Mouse (Mus musculus) CH12.LX (cell line): Measurements from ENCODE around the gene Olfml3. TPM values are rescaled to one million over a fixed set of nuclear protein-coding genes. Genes with fewer than 3 reads are reported as not detected.
A peak's percentile ranks its signal among the peaks of the same experiment; 100 is the strongest.

Experiments used
- DNase-seq: peaks from one replicate; pipeline ENCODE4 v3.0.0-alpha.2; 2013; ENCODE audit errors: extremely low read depth
- H3K27ac ChIP-seq: 2 replicates; pipeline ENCODE4 v1.5.1; 2012; ENCODE audit warnings: low read depth, mild to moderate bottlenecking, control low read depth, moderate library complexity; ENCODE audit not compliant: insufficient read depth
- H3K27me3 ChIP-seq: replicated peaks from 2 replicates; pipeline ENCODE3; 2012; ENCODE audit warnings: inconsistent platforms
- H3K36me3 ChIP-seq, 2 experiments: replicated peaks in 1 of 2; 2 replicates each; pipeline versions ENCODE3 to v1.6.1; 2012; ENCODE audit warnings: inconsistent platforms in 1 of 2, low read length in 1 of 2, mild to moderate bottlenecking in 1 of 2, mixed read lengths in 1 of 2, moderate library complexity in 1 of 2; ENCODE audit not compliant: control insufficient read depth in 1 of 2, insufficient read depth in 1 of 2
- H3K4me1 ChIP-seq, 2 experiments: 2 replicates each; pipeline ENCODE4 v1.6.1; 2012; ENCODE audit warnings: inconsistent platforms in 1 of 2, moderate library complexity in 1 of 2; ENCODE audit not compliant: insufficient read depth in 2 of 2, control insufficient read depth in 1 of 2
- H3K4me2 ChIP-seq: 2 replicates; pipeline ENCODE4 v1.6.1; 2012; ENCODE audit warnings: low read depth, mild to moderate bottlenecking, control low read depth; ENCODE audit not compliant: poor library complexity, insufficient read depth, severe bottlenecking
- H3K4me3 ChIP-seq, 3 experiments: fragments of 150-350 bp in 1 of 3; sonication (generic) in 1 of 3; replicated peaks in 1 of 3; 2 replicates each; pipeline versions ENCODE3 to v1.5.1; 2011 to 2012; ENCODE audit warnings: low read depth in 2 of 3, low read length in 2 of 3, mild to moderate bottlenecking in 2 of 3, moderate library complexity in 2 of 3, control low read depth in 1 of 3, improper control_type of control experiment in 1 of 3, inconsistent platforms in 1 of 3, mixed read lengths in 1 of 3; ENCODE audit not compliant: poor library complexity in 1 of 3
- H3K79me2 ChIP-seq: replicated peaks from 2 replicates; pipeline ENCODE4 v1.6.1; 2012; ENCODE audit warnings: mild to moderate bottlenecking, moderate library complexity; ENCODE audit not compliant: control insufficient read depth, poor library complexity, insufficient read depth, severe bottlenecking; ENCODE audit errors: extremely low read depth
- H3K9ac ChIP-seq: 2 replicates; pipeline ENCODE4 v1.6.1; 2012; ENCODE audit warnings: low read depth, mild to moderate bottlenecking, control low read depth, moderate library complexity; ENCODE audit not compliant: insufficient read depth
- H3K9me3 ChIP-seq: replicated peaks from 2 replicates; pipeline ENCODE3; 2012; ENCODE audit warnings: low read length, inconsistent platforms, mixed read lengths
- CHD1 ChIP-seq: IDR thresholded peaks from 2 replicates; pipeline ENCODE4 v1.6.1; 2012; ENCODE audit warnings: low read depth, low read length, improper control_type of control experiment, inconsistent platforms
- CHD2 ChIP-seq: IDR thresholded peaks from 2 replicates; pipeline ENCODE4 v1.6.1; 2011; ENCODE audit warnings: low read length, improper control_type of control experiment
- CTCF ChIP-seq, 2 experiments: IDR thresholded peaks in 1 of 2; conservative IDR thresholded peaks in 1 of 2; 2 replicates each; pipeline ENCODE4 v1.5.1; 2011 to 2012; ENCODE audit warnings: low read depth in 2 of 2, low read length in 2 of 2, improper control_type of control experiment in 1 of 2, inconsistent platforms in 1 of 2, mild to moderate bottlenecking in 1 of 2, moderate library complexity in 1 of 2
- E2F4 ChIP-seq: IDR thresholded peaks from 2 replicates; pipeline ENCODE4 v1.6.1; 2011; ENCODE audit warnings: low read depth, low read length, improper control_type of control experiment; ENCODE audit not compliant: insufficient replicate concordance
- ELF1 ChIP-seq: IDR thresholded peaks from 2 replicates; pipeline ENCODE4 v1.6.1; 2014; ENCODE audit warnings: low read depth, mild to moderate bottlenecking, inconsistent platforms, low read length, improper control_type of control experiment
- EP300 ChIP-seq: IDR thresholded peaks from 2 replicates; pipeline ENCODE4 v1.6.1; 2011; ENCODE audit warnings: low read length, improper control_type of control experiment
- ETS1 ChIP-seq: conservative IDR thresholded peaks from 2 replicates; pipeline ENCODE4 v1.6.1; 2012; ENCODE audit warnings: low read depth, mild to moderate bottlenecking, inconsistent platforms, low read length, improper control_type of control experiment, moderate library complexity
- GABPA ChIP-seq: IDR thresholded peaks from 2 replicates; pipeline ENCODE4 v1.6.1; 2012; ENCODE audit warnings: low read depth, low read length, improper control_type of control experiment, inconsistent platforms; ENCODE audit not compliant: insufficient replicate concordance
- HCFC1 ChIP-seq: IDR thresholded peaks from 2 replicates; pipeline ENCODE4 v1.6.1; 2012; ENCODE audit warnings: low read depth, mild to moderate bottlenecking, inconsistent platforms, low read length, improper control_type of control experiment
- MAFK ChIP-seq: IDR thresholded peaks from 2 replicates; pipeline ENCODE4 v1.6.1; 2011; ENCODE audit warnings: low read length, improper control_type of control experiment; ENCODE audit not compliant: insufficient replicate concordance
- MAX ChIP-seq: IDR thresholded peaks from 2 replicates; pipeline ENCODE4 v1.6.1; 2011; ENCODE audit warnings: low read length, improper control_type of control experiment
- MAZ ChIP-seq: IDR thresholded peaks from 2 replicates; pipeline ENCODE4 v1.6.1; 2012; ENCODE audit warnings: low read depth, mild to moderate bottlenecking, inconsistent platforms, low read length, improper control_type of control experiment, moderate library complexity
- MEF2A ChIP-seq: IDR thresholded peaks from 2 replicates; pipeline ENCODE4 v1.6.1; 2014; ENCODE audit warnings: low read depth, mild to moderate bottlenecking, inconsistent platforms, low read length, improper control_type of control experiment, borderline replicate concordance
- MXI1 ChIP-seq: IDR thresholded peaks from 2 replicates; pipeline ENCODE4 v1.6.1; 2011; ENCODE audit warnings: mild to moderate bottlenecking, low read depth, low read length, improper control_type of control experiment
- MYC ChIP-seq: IDR thresholded peaks from 2 replicates; pipeline ENCODE4 v1.6.1; 2011; ENCODE audit warnings: low read depth, mild to moderate bottlenecking, improper control_type of control experiment, low read length
- NELFE ChIP-seq: IDR thresholded peaks from 2 replicates; pipeline ENCODE4 v1.6.1; 2011; ENCODE audit warnings: low read depth, low read length, improper control_type of control experiment
- NRF1 ChIP-seq: IDR thresholded peaks from 2 replicates; pipeline ENCODE4 v1.6.1; 2014; ENCODE audit warnings: low read depth, mild to moderate bottlenecking, inconsistent platforms, low read length, improper control_type of control experiment, moderate library complexity
- POLR2A ChIP-seq: IDR thresholded peaks from 2 replicates; pipeline ENCODE4 v1.6.1; 2011; ENCODE audit warnings: low read depth, mild to moderate bottlenecking, improper control_type of control experiment, low read length
- POLR2AphosphoS2 ChIP-seq: IDR thresholded peaks from 2 replicates; pipeline ENCODE4 v1.6.1; 2011; ENCODE audit warnings: low read depth, low read length, improper control_type of control experiment
- SIN3A ChIP-seq: IDR thresholded peaks from 2 replicates; pipeline ENCODE4 v1.6.1; 2012; ENCODE audit warnings: low read length, improper control_type of control experiment, inconsistent platforms
- SMC3 ChIP-seq: IDR thresholded peaks from 2 replicates; pipeline ENCODE4 v1.6.1; 2011; ENCODE audit warnings: low read depth, low read length, improper control_type of control experiment
- TCF12 ChIP-seq: IDR thresholded peaks from 2 replicates; pipeline ENCODE4 v1.6.1; 2014; ENCODE audit warnings: low read depth, mild to moderate bottlenecking, inconsistent platforms, low read length, improper control_type of control experiment
- UBTF ChIP-seq: IDR thresholded peaks from 2 replicates; pipeline ENCODE4 v1.6.1; 2012; ENCODE audit warnings: low read depth, mild to moderate bottlenecking, inconsistent platforms, low read length, improper control_type of control experiment, moderate library complexity
- USF1 ChIP-seq: IDR thresholded peaks from 2 replicates; pipeline ENCODE4 v1.6.1; 2014; ENCODE audit warnings: low read depth, mild to moderate bottlenecking, inconsistent platforms, low read length, improper control_type of control experiment
- USF2 ChIP-seq: conservative IDR thresholded peaks from 2 replicates; pipeline ENCODE4 v1.6.1; 2011; ENCODE audit warnings: low read depth, low read length, improper control_type of control experiment
- ZC3H11A ChIP-seq: IDR thresholded peaks from 2 replicates; pipeline ENCODE4 v1.6.1; 2012; ENCODE audit warnings: low read depth, mild to moderate bottlenecking, inconsistent platforms, low read length, improper control_type of control experiment
- ZKSCAN1 ChIP-seq: IDR thresholded peaks from 2 replicates; pipeline ENCODE4 v1.6.1; 2012; ENCODE audit warnings: low read depth, inconsistent platforms, low read length, improper control_type of control experiment, borderline replicate concordance
- dilution Hi-C: fragments of 300-500 bp; cut with MboI; formaldehyde crosslinking; loops from 2 replicates; pipeline ENCODE4 v1.14.3; 2020; ENCODE audit warnings: low sequenced_read_pairs; ENCODE audit not compliant: extremely low pct_unique_long_range_greater_than_20kb, extremely low pct_ligation_motif_present
- in situ Hi-C: fragments of 300-500 bp; cut with MboI; formaldehyde crosslinking; loops from 3 replicates; pipeline ENCODE4 v1.14.3; 2019; ENCODE audit warnings: low sequenced_read_pairs, low pct_ligation_motif_present, low pct_unique_long_range_greater_than_20kb, mixed read lengths
- polyA plus RNA-seq: library from polyadenylated mRNA; unstranded; fragments of >175 nt; gene quantifications from 2 replicates; pipeline ENCODE4 v1.2.1, GENCODE M21; 2012; ENCODE audit warnings: low read depth; ENCODE audit not compliant: insufficient read length
- total RNA-seq, 2 experiments: library from RNA; depleted of rRNA; stranded (reverse); fragments of 300-350 nt in 1 of 2; fragments of >200 nt in 1 of 2; gene quantifications; 2 replicates each; pipeline ENCODE4 v1.2.3; 2012 to 2014

Gene Olfml3
- total and polyA plus RNA-seq, 3 experiments = 14.0 to 33.3 (median 19.7) TPM

GRCm38 (mm10) chr3:103774009-103774408 is 36.2 kb upstream of the Olfml3 start:
- peaks cover 25 to 80% of the 10 kb centered on the region in 2 experiments for H3K4me1 ChIP-seq
- H3K9me3 ChIP-seq = no peaks in the 10 kb centered on the region
- TF ChIP-seq ZC3H11A = no peak
- TF ChIP-seq UBTF = no peak
- TF ChIP-seq NRF1 = no peak
- no peak for TF ChIP-seq POLR2A
- no peak for TF ChIP-seq SMC3
- no peak for TF ChIP-seq MAX
- no peak for TF ChIP-seq MEF2A
- no peak; the same call in 1 of the 2 replicates for TF ChIP-seq USF2
- no peak for TF ChIP-seq SIN3A
- no peak for TF ChIP-seq CHD1
- TF ChIP-seq GABPA = no peak
- no peak for TF ChIP-seq EP300
- TF ChIP-seq CHD2 = no peak
- no peak for TF ChIP-seq TCF12
- no peak for TF ChIP-seq MYC
- TF ChIP-seq ELF1 = no peak
- TF ChIP-seq MAFK = no peak
- peaks cover 82% of the 10 kb centered on the region for H3K79me2 ChIP-seq
- H3K27ac ChIP-seq = no peak overlapping the region
- H3K36me3 ChIP-seq = peaks cover 24 to 56% of the 10 kb centered on the region in 2 experiments
- no peak overlapping the region for H3K4me3 ChIP-seq
- H3K27me3 ChIP-seq = no peaks in the 10 kb centered on the region
- dilution Hi-C loops = no loop called here
- H3K4me2 ChIP-seq = peak overlapping the region; percentile 7
- in situ Hi-C loops = no loop called here
- DNase-seq = no peak
- peak overlapping the region; percentile 6; the same call in 1 of the 2 replicates for H3K9ac ChIP-seq

- H3K4me2 ChIP-seq = peak overlapping the region; percentile 82
- in situ Hi-C loops = no loop called here
- peak overlapping the region; percentile 52 for H3K9ac ChIP-seq
- no peak for TF ChIP-seq MAX
- TF ChIP-seq CTCF (conservative IDR thresholded peaks at IDR 0.05 in 1 of 2, IDR thresholded peaks at IDR 0.05 in 1 of 2; ENCODE audit: low read depth in 2 of 2, low read length in 2 of 2) = no peak
- no peak for TF ChIP-seq HCFC1
- no peak for TF ChIP-seq ZKSCAN1
- no peak for TF ChIP-seq MXI1
- no peak for TF ChIP-seq USF1
- no peak for TF ChIP-seq USF2
- TF ChIP-seq SMC3 = no peak
- no peak for TF ChIP-seq NELFE
- no peak for TF ChIP-seq MEF2A
- no peak for TF ChIP-seq E2F4
- TF ChIP-seq POLR2AphosphoS2 = no peak
- TF ChIP-seq MAZ = no peak
- TF ChIP-seq ETS1 = no peak
- TF ChIP-seq POLR2A = no peak
- TF ChIP-seq, all 38 proteins: peak for 0
- Histone ChIP-seq H3K4me1 (peaks cover 22 to 75% of the 10 kb centered on the region in 2 experiments), H3K27me3 (no peaks in the 10 kb centered on the region), H3K36me3 (peaks cover 27 to 60% of the 10 kb centered on the region in 2 experiments), H3K9me3 (no peaks in the 10 kb centered on the region), H3K27ac (peak overlapping the region; percentile 80), H3K79me2 (peaks cover 81% of the 10 kb centered on the region), H3K4me3 (no peak overlapping the region)
- DNase-seq = no peak
- dilution Hi-C loops = no loop called here
These were observed 35.7 kb upstream of the Olfml3 start for GRCm38 (mm10) chr3:103773508-103773907.
